Mouse (Mus musculus) stomach, embryonic 15.5 days (tissue): ENCODE results near the gene G2e3. TPM values are rescaled to one million over a fixed set of nuclear protein-coding genes. Genes with fewer than 3 reads are reported as not detected.

Experiments used
- ATAC-seq: fragments of 200-750 bp; cut with Nextera tagmentation; 2 replicates; pipeline ENCODE4 v1.8.0; 2017; ENCODE audit warnings: low read depth, moderate number of reproducible peaks, moderate TSS enrichment; ENCODE audit not compliant: insufficient read depth, low FRiP score
- H3K27ac ChIP-seq: fragments of 300-500 bp; sonication (generic); 2 replicates; pipeline ENCODE4 v1.5.1; 2015; ENCODE audit warnings: mild to moderate bottlenecking, inconsistent platforms
- H3K27me3 ChIP-seq: fragments of 300-500 bp; sonication (generic); replicated peaks from 2 replicates; pipeline ENCODE4 v1.6.1; 2015; ENCODE audit warnings: inconsistent platforms
- H3K36me3 ChIP-seq: fragments of 300-500 bp; sonication (generic); 2 replicates; pipeline ENCODE4 v1.6.1; 2015; ENCODE audit warnings: inconsistent platforms
- H3K4me1 ChIP-seq: fragments of 300-500 bp; sonication (generic); 2 replicates; pipeline ENCODE4 v1.6.1; 2015; ENCODE audit warnings: inconsistent platforms
- H3K4me2 ChIP-seq: fragments of 300-500 bp; sonication (generic); 2 replicates; pipeline ENCODE4 v1.6.1; 2015; ENCODE audit warnings: mild to moderate bottlenecking, inconsistent platforms
- H3K4me3 ChIP-seq: fragments of 300-500 bp; sonication (generic); replicated peaks from 2 replicates; pipeline ENCODE4 v1.5.1; 2015; ENCODE audit warnings: inconsistent platforms
- H3K9ac ChIP-seq: fragments of 300-500 bp; sonication (generic); 2 replicates; pipeline ENCODE4 v1.6.1; 2015; ENCODE audit warnings: inconsistent platforms
- H3K9me3 ChIP-seq: fragments of 300-500 bp; sonication (generic); 2 replicates; pipeline ENCODE4 v1.6.1; 2016; ENCODE audit warnings: inconsistent platforms
- WGBS: fragments of 180-500 bp; shearing (Covaris S2); methylation state at CpG from one replicate; pipeline ENCODE4 v1.1.7; 2015; 5-methylcytosine and 5-hydroxymethylcytosine counted together
- polyA plus RNA-seq: library from polyadenylated mRNA; unstranded; fragments of >200 nt; fragmentation: Nextera tagmentation; extraction: Ambion mirVana; gene quantifications from 2 replicates; pipeline ENCODE4 v1.2.1, GENCODE M21; 2015

G2e3 gene
- polyA plus RNA-seq, 1 experiment from 2014 or later: 31.3 TPM

DNA sequence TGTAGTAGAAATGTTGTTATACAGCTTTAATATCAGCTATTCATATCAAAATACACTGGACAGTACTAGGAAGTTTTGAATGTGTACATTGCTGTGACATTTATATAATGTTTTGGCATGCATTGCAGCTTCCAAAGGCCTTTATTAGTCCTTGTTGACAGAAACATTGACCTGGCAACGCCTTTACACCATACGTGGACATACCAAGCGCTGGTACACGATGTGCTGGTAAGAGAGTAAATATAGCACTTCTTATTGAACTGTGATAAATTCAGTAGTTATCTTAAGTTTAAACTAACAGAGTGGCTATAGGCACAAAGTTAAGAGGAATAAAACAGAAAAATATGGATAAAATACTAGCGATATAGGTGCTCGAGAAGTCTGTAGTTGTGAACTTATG is 52.0 kb downstream of the G2e3 start:
- WGBS: 87% methylated on average over 6 of the region's 6 CpGs
- Histone ChIP-seq H3K4me2 (no peak overlapping the region), H3K27me3 (no peaks in the 10 kb centered on the region), H3K4me1 (no peaks in the 10 kb centered on the region), H3K27ac (no peak overlapping the region), H3K36me3 (peaks cover 10% of the 10 kb centered on the region; the same call in 1 of the 2 replicates), H3K9me3 (no peaks in the 10 kb centered on the region), H3K9ac (no peak overlapping the region), H3K4me3 (no peak overlapping the region)
- ATAC-seq: no peak

DNA sequence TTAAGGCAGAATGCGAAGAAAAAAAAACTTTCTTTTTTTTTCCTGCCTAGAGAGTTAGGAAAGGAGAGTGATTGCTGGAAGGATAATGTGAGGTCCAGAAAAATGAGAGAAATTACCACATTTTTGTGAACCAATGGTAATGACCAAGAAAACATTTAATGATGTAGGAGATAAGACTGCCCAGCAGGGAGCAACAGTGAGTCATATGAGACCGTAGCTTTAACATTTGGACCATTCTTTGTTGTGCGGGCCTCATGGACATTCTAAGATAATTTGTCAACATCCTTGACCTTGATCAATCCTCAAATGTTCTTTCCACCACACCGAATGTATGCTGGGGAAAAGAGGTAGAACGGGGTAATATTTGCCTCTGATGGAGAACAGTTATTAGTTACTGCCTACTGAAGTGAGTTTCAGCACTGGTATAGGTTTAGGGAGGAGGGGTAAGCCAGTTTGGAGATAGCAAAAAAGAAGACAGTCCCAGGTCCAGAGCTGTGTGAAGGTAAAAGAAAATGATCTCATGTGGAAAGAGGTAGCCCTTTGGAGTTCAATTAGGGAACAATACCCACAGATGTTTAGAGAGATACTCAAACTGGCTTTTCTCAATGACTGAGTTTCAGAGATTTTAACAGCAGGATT is 54.3 kb downstream of the G2e3 start:
- Histone ChIP-seq H3K27me3 (no peaks in the 10 kb centered on the region), H3K4me1 (no peaks in the 10 kb centered on the region), H3K4me2 (no peak overlapping the region), H3K9me3 (no peaks in the 10 kb centered on the region), H3K9ac (no peak overlapping the region), H3K27ac (no peak overlapping the region), H3K36me3 (peaks cover 17% of the 10 kb centered on the region; the same call in 1 of the 2 replicates), H3K4me3 (no peak overlapping the region)
- 59% methylated on average over 5 of the region's 5 CpGs for WGBS
- no peak for ATAC-seq

DNA sequence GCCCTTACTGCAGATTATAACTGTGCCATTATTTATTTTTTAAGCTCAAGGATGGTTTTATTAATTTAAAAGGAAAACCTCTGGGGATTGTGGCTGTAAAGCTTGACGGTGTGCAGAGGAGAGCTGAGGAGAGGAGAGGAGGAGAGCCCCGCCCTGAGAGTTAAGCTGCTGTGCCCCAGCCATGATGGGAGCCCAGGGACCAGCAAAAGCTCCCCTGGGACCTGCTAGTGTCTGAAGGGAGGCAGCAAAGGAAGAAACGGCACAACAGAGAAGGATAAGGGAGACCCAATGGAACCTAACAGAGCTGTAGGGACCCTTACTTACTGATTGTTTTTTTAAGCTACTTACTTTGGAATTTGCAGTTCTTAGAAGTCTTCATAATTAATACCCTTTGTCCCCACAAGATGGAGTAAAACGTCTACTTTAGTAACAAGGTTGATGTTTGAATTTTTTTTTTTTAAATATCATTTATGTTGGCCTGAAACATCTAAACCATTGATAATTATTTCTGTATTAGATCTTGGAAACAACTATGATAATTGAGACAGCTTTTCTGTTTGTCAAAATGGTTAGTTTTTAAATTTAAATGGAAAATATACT is 56.2 kb downstream of the G2e3 start:
- H3K9me3 ChIP-seq: no peaks in the 10 kb centered on the region
- no peak overlapping the region for H3K27ac ChIP-seq
- peaks cover 14% of the 10 kb centered on the region; the same call in 1 of the 2 replicates for H3K36me3 ChIP-seq
- no peaks in the 10 kb centered on the region for H3K27me3 ChIP-seq
- H3K9ac ChIP-seq: no peak overlapping the region
- no peak for ATAC-seq
- WGBS: 63% methylated on average over 4 of the region's 4 CpGs
- no peak overlapping the region for H3K4me3 ChIP-seq
- H3K4me2 ChIP-seq: no peak overlapping the region
- H3K4me1 ChIP-seq: no peaks in the 10 kb centered on the region

DNA sequence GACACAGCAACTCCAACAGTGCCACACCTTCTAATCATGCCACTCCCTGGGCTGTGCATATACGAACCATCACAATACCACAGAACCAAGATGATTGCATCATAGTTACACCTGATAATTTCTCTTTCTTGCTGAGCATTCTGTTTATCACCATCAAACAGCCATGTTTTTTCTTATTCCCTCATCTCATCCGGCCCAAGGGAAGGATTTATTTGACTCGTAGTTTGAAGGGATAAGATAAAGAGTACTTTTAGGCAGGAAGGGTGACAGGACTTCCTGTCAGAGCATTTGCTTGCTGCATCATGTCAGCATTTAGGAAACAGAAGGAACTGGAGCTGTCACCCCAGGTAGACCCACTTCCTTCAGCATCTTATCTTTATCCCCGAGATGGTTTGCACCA is 63.5 kb downstream of the G2e3 start:
- Histone ChIP-seq H3K36me3 (peaks cover 19% of the 10 kb centered on the region), H3K9ac (no peak overlapping the region), H3K4me2 (no peak overlapping the region), H3K27ac (no peak overlapping the region), H3K9me3 (no peaks in the 10 kb centered on the region), H3K27me3 (no peaks in the 10 kb centered on the region), H3K4me3 (no peak overlapping the region), H3K4me1 (no peaks in the 10 kb centered on the region)
- ATAC-seq: no peak
- 69% methylated on average over 4 of the region's 4 CpGs for WGBS

Other genes starting within 250 kb of the G2e3 start
- 81.4 and 91.8 TPM in 2 replicates for gene Scfd1, start 29.4 kb downstream of the G2e3 start, polyA plus RNA-seq
- gene Coch, start 245.3 kb downstream of the G2e3 start, polyA plus RNA-seq: 2.4 and 3.3 TPM in 2 replicates